Mouse (Mus musculus) C2C12 (cell line): ENCODE measurements around the gene Tmem150b.

ENCODE experiments used
- CEBPB ChIP-seq: IDR thresholded peaks from one replicate; pipeline ENCODE4 v1.6.1; 2011; ENCODE audit warnings: low read depth, mild to moderate bottlenecking, control low read depth, moderate library complexity
- CTCF ChIP-seq: IDR thresholded peaks from one replicate; pipeline ENCODE4 v1.5.1; 2011; ENCODE audit not compliant: control insufficient read depth, insufficient read depth, insufficient read length
- FOSL1 ChIP-seq: IDR thresholded peaks from one replicate; pipeline ENCODE4 v1.8.0; 2011; ENCODE audit warnings: mild to moderate bottlenecking, low read length; ENCODE audit not compliant: poor library complexity, insufficient read depth, severe bottlenecking
- MAX ChIP-seq: IDR thresholded peaks from one replicate; pipeline ENCODE4 v1.6.1; 2011; ENCODE audit warnings: mild to moderate bottlenecking, control low read depth
- MYOD1 ChIP-seq: IDR thresholded peaks from one replicate; pipeline ENCODE4 v1.6.1; 2011; ENCODE audit warnings: low read depth; ENCODE audit not compliant: control insufficient read depth, insufficient read length
- MYOG ChIP-seq: IDR thresholded peaks from one replicate; pipeline ENCODE4 v1.6.1; 2011; ENCODE audit not compliant: control insufficient read depth, insufficient read length; ENCODE audit errors: extremely low read depth
- USF1 ChIP-seq: IDR thresholded peaks from one replicate; pipeline ENCODE4 v1.6.1; 2011; ENCODE audit warnings: low read depth, mild to moderate bottlenecking, control low read depth, moderate library complexity

GRCm38 (mm10) chr7:4771202-4771601 is 46.2 kb upstream of the Tmem150b start, which contains the start of gene Fam71e2:
- TF ChIP-seq CTCF (no peak), USF1 (no peak), MAX (no peak), CEBPB (no peak), MYOG (no peak), MYOD1 (no peak), FOSL1 (no peak)
